Mouse (Mus musculus): ENCODE measurements around the gene Rnf215.
"Not testable (repeated sequence)": the region's sequence is repeated elsewhere in the genome, so short reads cannot be mapped to it uniquely, and the experiment has no call there.

Gene Rnf215

DNA sequence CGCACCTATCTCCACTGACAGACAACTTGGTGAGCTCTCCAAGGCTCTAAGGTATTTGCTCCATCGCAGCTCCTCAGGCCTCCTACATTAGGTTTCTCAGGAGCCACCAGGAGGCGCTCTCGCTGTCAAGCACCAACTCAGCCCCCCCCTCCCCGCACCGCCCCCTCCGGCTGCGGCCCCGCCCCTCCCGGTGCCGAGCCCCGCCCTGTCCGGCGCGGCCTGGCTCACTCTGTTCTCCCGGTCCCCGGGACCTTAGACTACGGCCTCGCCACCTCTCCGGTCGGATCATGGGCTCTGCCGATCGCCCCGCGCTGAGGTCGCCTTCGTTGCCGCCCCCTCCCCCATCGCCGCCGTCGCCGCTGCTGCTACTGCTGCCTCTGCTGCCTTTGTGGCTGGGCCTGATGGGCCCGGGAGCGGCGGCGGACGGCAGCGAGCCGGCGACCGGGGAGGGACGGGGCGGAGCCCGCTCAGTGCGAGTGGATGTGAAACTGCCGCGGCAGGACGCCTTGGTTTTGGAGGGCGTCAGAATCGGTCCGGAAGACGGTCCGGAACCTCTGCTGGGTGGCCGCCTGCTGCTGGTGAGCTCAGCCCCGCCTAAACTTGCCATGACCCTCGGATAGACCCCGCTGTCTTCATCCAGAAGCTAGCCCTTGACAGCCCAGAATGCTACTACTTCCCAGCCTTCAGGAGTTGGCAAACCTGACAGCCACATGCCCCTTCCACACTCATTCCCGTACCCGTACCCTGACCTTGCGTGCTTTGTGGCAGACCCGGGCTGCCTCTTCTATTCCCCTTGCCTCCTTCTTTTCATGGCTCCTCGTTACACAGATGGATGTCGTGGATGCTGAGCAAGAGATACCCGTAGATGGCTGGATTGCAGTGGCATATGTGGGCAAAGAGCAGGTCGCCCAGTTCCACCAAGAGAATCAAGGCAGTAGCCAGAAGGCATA is at the start of gene Rnf215:
Gene Rnf215, plus strand, starts transcription at position 217 of the 950 bp plus-strand sequence.
- peak; percentile 55 for DNase-seq (ENCODE audit: low spot score)

DNA sequence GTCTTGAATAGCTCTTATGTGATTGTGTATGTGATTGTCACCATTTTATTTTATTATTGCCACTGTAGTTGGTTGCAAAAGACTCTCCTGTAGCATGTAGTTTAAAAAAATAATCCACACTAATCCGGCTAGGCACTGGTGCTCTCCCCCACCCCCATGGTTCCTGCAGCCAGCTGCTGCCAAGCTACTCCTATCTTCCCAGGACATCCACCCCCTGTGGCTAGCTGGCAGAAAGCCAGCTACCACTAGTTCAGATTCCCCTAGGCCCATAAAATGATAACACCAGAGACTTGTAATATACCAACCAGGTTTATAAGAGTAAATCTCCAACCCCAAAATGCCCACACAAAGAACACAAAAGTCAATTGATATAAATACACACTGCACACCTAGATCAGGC is 48.8 kb upstream of the Rnf215 start:
- DNase-seq (ENCODE audit: low spot score) = no peak

DNA sequence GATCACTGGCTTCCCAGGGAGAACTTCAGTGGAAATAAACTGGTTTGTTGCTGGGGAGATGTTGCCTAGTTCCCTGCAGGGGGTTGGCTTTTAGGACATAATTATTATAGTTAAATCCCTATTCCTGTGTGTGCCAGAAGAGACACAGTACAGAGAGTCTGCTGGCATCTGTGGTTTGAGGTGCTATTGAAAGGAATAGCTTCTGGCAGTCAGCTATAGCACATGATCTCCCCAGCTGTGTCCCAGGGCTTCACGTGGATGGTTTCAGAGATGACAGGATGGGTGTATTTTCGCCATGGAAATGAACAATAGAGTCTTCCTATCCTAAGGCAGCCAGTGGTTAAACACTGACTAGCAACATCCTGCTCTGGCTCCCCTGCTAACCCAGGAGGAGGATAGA is 47.7 kb upstream of the Rnf215 start:
- DNase-seq (ENCODE audit: low spot score) = no peak

DNA sequence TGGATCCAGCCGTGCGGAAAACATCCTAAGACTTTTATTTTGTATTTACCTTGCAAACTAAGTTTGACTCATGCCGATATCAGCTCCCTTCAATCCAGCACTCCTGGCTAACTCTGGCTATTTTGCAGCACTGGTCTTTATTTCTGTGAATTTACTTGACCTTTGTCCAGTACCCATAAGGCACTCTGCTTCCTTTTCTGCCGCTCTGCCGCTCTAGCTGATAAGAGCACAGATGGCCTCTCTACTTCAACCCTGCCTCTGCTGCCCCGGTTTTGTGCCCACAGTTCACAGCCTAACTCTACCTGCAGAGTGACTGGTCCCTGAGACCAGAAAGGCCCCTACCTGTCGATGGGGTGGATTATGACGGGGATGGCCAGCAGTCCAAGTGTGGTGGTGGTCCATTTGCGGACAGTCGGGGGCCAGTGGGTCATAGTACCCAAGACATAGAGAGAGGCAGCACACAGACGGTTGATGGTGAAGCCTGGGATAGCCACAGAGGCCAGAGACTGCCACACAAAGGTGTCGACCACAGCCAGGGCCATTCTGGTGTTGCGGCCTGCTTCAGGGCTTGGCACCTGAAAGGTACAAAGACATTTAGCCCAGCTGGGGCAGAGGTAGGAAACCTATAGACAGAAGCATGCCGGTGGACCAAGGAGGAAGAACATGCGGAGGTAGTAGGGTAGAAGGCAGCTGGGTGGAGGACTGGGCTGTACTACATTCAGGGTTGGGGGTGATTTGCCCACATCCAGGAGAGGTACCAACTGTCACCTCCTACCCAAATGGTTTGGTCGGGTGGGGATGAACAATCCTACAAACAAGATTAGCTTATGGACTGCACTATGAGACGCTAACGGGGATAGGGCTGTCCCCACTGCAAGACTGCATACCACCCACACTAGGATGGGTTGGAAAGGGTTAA is 41.3 kb upstream of the Rnf215 start:
- no peak for DNase-seq (ENCODE audit: low spot score)

DNA sequence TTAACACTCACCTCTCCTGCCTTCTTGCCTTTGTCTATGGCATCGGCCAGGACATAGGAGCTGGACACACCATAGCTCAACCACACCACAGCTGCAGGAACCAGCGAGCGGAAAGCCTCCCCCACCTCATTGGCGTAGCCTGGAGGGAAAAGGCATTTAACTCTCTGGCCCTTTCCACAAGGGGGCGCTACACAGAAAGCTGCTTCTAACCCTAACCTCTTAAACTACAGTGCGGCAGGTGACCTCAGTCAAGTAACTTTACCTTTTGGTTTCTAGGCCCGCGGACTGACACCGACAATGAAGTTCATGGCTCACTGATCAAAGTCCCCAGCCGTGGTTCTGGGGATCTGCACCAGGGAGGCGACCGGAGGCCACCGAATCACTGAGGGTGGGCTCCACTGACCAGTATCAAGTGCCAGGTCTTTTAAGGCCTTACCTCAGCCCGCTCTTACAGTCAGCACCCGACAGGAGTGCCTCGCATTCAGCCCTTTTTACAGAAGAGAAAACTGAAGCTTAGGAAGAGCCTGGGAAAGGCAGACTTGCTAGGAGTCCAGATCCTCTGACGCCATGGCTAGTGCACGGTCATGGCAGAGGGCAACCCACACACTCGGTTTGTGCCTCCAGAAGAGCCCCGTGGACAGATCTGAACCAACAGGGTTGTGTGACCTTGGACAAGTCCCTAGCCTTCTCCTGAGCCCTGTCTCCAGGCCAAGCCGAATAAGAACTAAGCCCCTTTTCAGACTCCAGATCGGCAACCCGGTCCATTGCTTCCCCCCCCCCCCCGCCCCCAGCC is 40.4 kb upstream of the Rnf215 start:
- DNase-seq (ENCODE audit: low spot score) = no peak

DNA sequence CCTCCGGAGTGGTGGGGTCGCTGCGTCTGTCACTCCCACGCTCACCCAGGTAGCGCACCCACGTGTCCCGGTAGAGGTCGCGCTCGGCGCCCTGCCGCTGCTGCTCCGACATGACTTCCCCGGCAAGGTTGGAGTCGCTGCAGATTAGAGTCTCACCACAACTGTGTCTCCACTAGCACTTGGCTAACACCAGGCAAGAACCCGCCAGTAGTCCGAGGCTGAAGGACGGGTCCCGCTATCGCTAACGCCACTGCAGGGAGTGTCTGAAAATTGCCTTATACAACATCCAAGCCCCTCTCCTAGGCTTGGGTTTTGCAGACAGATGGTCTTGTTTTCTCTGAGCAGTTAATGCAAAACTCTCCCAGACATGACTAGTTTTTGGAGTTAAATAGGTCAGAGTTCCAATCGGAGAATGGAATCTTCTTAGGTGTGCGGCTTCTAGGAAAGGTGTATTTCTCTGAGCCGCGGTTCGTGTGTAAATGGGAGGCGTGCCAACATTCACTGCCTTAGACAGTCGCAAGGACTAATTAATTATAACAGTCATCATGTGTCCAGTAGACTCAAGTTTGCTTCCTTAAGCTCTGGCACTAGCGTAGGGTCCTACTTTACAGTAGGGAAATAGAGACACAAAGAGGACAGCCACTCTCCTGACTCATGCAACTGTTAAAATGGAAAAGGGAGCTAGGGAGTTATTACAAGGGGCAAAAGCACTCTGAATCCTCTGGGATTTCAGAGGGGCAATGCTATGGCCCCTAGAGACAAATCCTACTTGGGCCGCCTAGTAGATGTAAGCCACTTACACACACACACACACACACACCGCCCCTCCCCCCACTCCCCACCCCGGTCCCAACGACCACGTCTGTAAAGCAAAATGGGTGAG is 39.6 kb upstream of the Rnf215 start, which contains the start of gene Mtfp1:
Gene Mtfp1, minus strand, starts transcription at position 275 of the 883 bp plus-strand sequence.
- DNase-seq (ENCODE audit: low spot score) = no peak

DNA sequence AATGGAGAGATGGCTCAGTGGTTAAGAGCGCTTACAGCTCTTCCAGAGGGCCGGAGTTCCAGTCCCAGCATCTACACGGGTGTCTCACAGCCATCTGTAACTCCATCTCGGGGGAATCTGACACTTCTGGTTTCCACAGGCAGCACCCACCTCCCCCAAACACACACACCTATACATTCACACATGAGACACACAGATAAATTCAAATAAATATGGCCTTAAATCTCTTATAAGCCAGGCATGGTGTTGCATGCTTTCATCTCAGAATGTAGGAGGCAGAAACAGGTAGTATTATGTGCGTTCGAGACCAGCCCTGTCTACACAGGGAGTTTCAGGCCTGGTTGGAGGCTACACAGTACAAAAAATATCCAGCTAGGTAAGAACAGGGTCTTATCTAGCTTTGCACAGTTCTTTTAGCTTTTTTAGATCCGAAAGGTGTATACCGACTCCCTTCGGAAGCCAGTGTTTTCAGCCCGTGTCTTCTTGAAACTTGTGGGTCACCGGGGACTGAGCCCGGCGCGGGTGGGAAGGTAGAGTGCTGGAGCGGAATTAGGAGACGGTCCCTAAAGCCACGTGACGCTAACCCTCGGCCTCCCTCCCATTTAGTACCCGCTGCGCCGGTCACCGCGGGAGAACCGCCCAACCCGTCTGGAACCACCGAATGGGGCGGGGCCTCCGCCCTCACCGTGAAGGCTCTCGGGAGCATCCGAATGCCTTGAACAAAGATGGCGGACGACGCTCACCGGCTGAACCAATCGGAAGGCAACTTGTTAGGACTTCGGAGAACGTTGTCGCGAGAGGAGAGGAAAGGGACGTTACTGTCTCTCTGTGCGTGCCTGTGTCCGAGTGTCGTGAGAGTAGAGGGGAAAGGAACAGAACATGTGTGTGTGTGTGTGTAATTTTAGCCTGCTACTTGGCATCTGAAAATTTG is 38.7 kb upstream of the Rnf215 start:
- peak; percentile 95 for DNase-seq (ENCODE audit: low spot score)

DNA sequence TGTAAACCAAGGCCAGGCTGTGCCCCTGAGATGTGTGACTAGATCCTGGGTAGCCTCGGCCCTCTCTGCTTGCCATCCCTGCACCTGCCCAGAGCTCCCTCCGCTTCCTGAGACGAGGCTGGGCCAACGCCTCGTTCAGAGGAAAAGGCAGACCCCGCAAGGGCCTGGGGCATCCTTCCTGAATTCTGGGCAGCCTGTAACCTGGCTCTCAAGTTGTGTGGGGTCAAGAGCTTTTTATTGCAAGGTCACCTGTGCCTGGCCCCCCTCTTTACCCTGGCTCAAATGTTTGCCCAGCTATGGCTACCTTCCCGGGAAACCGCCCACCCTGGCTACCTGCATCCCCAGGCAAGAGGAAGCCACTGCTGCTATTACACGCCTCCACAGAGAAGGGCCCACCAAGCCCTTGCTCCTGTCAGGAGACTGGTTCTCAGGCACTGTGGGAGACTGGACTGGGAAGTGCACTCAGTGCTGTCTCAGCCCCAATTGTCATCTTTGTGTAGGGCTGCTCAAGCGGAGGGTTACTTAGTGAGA is 37.8 kb upstream of the Rnf215 start:
- no peak for DNase-seq (ENCODE audit: low spot score)

DNA sequence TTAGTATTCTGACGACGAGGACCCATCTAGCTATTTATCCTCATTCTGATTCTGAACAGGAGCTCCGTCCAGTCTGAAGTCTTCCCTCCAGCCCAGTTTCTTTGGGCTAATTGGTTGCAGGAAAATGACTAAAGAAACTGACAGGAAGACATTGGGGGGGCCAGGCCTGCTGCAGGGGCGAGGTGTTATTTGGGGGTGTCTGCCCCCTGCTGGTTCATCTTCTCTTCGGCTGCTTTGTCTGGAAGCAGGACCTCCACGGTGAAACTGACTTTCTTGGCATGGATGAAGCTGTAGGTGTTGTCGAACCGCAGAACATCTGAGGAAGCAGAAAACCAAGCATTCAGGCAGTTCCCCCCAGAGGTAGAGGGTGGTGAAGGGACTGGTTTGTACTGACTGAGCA is 36.9 kb upstream of the Rnf215 start:
- no peak for DNase-seq (ENCODE audit: low spot score)

DNA sequence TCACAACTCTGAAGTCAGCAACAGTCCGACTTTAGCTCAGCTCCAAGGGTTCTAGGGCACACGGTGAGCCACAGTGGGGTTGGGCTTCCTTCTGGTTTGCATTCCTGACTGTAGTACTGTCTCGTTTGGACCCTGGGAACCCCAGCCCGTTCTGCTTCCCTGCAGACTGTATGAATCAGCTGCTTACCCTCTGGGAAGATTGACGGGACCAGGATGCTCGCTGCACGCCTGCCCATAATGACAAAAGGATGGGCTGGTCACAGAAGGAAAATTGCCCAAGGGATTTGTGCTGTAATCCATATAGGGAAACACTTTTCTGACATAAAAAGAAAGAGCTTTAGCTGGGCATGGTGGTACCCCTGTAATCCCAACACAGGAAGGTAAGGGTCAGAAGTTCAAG is 36.2 kb upstream of the Rnf215 start:
- no peak for DNase-seq (ENCODE audit: low spot score)

DNA sequence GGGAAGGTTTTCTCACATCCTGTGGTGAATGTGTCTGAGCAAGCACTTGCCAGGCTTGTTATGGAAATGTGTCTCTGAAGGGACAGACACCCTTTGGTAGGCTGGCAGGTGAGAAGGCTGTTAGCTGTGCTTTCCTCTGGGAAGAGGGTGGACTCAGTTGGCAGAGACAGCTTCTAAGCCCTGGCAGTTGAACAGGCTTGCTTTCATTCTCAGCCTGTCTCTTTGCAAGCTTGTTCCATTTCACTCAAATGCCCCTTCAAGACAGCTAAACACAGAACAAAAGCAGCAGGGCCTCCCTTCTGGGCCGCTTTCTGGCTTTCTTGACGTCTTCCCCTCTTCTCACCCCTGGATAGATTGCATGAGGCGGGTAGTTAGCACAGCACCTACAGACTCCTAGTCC is 35.6 kb upstream of the Rnf215 start:
- no peak for DNase-seq (ENCODE audit: low spot score)

DNA sequence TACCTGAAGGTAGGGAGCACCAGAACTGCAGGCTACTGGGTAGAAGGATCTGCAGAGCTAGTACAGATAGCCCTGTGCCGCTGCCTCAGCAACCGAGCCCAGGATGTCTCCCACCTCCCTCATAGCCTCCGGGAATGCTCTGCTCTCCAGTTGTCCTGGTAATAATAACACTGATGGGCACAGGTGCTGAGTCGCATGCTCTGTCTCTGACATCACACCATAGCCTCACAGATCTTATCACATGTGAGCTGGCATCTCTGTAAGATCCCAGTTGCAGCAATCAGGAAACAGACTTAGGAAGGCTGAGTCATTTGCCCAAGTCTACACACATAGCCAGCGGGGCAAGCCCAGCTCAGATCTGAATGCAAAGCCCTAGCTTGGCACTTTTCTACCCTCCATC is 33.2 kb upstream of the Rnf215 start:
- no peak for DNase-seq (ENCODE audit: low spot score)

DNA sequence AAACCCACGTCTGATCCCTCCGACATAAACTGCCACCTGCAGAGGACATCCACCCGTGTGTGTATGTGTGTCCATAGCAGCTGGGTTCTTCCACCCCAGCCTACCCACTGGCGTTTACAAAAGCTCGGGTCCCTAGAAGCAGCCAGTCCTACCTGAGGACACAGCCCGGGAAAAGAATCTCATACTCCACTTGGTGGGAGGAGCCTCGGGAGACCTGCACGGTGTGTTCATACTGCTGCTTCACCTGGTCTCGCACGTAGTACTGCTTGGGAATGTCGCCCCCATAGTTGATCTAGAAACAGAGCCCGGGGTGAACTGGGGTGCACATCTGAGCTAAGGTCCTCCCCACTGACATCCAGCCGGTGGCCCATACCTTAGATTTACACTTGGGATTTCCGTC is 31.5 kb upstream of the Rnf215 start:
- DNase-seq (ENCODE audit: low spot score) = no peak

DNA sequence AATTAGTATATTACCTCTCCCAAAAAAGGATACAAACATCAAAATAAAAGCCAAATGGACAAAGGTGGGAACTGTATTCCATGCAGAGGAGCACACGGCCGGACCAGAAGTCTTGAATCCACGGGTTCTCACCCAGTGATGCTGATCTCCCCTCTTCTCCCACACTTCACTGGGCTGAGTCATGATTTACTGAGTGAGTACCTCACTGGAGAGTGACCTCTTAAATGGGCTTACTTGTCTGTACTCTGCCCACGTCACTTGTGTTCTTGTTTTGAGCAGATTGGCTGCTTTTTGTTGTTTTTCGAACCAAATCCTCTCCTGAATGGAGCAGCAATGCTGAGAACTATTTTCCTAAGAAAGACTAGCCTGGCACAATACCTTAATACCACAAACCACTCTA is 30.0 kb upstream of the Rnf215 start:
- no peak for DNase-seq (ENCODE audit: low spot score)

DNA sequence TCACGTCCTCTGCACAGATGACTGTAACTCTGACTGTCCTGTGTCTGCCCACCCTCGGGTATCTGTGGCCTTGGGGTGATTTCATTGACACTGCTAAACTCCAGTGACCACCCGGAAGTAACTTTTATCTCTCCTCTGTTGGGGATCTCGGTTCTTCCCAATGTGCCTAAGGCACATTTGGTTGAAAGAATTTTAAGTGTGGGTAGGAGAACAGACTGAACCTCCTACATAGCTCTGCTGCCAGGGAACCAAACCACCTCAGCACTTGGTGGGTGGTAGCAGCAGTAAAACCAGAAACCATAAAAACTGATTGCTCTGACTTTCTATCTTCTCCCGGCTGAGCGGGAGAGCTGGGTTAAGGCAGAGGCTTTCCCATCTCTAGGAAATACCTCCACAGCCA is 29.6 kb upstream of the Rnf215 start:
- DNase-seq (ENCODE audit: low spot score) = no peak

DNA sequence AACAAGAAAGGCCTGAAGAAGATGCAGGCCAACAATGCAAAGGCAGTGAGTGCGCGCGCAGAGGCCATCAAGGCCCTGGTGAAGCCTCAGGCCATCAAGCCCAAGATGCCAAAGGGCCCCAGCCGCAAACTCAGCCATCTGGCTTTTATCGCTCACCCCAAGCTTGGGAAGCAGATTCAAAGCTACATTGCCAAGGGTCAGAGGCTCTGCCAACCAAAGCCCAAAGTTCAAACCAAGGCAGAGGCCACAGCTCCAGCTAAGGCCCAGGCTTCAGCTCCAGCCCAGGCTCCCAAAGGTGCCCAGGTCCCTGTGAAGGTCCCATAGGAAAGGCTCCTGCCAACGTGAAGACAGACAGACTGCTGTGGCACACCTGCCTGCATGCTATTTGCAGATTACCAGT is 27.1 kb upstream of the Rnf215 start:
- DNase-seq (ENCODE audit: low spot score) = not testable (repeated sequence)

DNA sequence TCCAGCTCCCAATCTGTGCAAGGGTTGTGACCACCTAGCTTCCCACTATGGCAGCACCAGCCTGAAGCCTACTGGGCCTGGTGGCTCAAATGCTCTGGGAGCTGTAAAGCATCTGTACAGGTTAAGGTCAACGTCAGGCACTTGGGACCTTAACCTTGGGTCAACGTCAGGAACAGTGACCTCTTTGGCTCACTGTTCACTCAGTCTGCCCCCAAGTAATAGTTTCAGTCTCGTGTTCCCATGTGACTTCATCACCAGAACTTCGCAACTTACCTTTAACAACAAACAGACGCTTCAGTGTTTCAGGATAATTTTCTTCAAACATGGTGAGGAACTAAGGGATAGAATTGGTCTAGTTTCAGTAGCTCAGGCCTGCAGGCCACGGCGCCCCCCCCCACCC is 26.3 kb upstream of the Rnf215 start:
- DNase-seq (ENCODE audit: low spot score) = no peak

DNA sequence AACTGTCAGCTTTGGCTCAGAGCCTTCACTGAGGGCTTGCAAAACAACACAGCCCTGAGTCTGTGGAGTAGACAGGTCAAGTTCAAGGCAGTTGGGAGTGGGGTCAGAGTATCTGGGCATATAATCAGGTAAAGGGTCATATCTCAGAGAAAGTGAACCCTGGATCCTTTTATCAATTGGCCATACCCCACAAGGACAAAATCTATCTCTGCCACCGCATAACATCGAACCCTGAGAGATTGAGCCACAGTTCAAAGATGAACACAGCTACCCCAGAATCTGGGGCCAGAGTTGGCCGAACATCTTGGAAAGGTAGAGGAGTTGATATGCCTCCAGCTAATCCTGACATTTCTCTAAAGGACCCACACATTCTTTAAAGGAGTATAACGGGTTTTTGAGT is 23.0 kb upstream of the Rnf215 start:
- DNase-seq (ENCODE audit: low spot score) = no peak

DNA sequence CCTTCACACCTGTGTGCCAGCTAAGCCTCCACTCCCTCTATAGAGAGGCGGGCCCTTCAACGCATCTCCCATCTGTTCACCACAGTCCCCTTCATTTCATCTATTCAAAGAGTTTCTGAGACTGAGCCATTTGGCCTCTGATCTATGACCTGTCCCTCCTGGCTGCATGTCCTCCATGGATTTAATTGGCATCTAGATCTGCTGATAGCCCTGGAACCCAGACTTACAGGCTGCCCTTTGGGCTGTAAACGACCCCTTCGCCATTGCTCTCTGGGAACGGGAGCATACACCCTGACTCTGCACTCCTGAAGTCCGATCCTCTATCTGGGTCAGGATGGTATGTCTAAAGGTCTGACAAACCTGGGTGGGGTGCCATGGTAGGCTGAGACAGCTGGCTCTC is 22.1 kb upstream of the Rnf215 start:
- no peak for DNase-seq (ENCODE audit: low spot score)

DNA sequence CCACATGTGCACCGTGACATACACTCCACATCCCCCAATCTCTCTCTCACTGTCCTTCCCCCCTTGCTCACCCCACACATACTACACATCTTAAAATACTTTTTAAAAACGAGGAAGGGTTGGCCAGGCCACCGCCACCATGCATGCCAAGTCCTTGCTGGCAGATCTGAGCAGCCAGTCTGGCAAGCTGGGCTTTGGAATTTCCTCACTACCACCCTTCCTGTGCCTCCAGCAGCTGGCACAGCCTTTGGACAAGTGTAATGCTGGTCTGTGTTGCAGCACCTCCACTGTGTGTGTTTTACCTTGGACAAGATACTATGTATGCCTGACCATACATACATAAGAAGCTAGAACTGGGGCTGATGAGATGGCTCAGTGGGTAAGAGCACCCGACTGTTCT is 21.5 kb upstream of the Rnf215 start:
- no peak for DNase-seq (ENCODE audit: low spot score)

Measured in layer of hippocampus, adult 9-10 months (tissue).